Mouse (Mus musculus): ENCODE measurements around the gene Tpm1.

DNA sequence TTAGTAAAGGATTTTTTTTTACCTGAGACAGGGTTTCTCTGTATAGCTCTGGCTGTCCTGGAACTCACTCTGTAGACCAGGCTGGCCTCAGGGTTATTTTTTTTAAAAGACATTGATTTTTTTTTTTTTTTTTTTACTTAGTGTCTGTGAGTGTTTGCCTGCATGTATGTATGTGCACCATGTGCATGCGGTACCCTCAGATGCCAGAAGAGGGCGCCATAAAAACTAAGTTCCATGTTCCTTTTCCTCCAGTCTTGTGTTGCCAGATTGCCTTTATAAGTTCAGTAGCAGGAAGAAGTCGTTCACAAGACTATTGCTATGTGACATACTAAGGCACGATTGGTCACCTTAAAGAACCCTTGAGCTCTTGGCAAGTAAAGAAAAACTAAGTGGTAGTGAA is 14.5 kb downstream of the Tpm1 start:
- TF ChIP-seq POLR2A (IDR thresholded peaks at IDR 0.05; ENCODE audit: low read depth, low read length) (no peak), CTCF (conservative IDR thresholded peaks at IDR 0.05; ENCODE audit: insufficient read depth, insufficient read length, low read depth, low read length) (no peak)
